Mouse (Mus musculus) cerebellum, adult 2 months (tissue): ENCODE measurements around the gene St6galnac6. TPM values are rescaled to one million over a fixed set of nuclear protein-coding genes. Genes with fewer than 3 reads are reported as not detected.

Experiments used
- DNase-seq, 2 experiments: peaks; one replicate each; pipeline ENCODE4 v3.0.0; 2021
- H3K27ac ChIP-seq: fragments of 200-500 bp; 2 replicates; pipeline ENCODE4 v1.5.1; 2012; ENCODE audit warnings: low read length, control low read depth, inconsistent platforms; ENCODE audit not compliant: insufficient read depth
- H3K27me3 ChIP-seq: fragments of 200-500 bp; 2 replicates; pipeline ENCODE4 v1.6.1; 2012; ENCODE audit warnings: inconsistent platforms, mild to moderate bottlenecking, low read length, moderate library complexity; ENCODE audit not compliant: control insufficient read depth, insufficient read depth
- H3K4me1 ChIP-seq: fragments of 200-500 bp; 2 replicates; pipeline ENCODE4 v1.6.1; 2011; ENCODE audit warnings: low read length; ENCODE audit not compliant: control insufficient read depth, insufficient read depth
- H3K4me3 ChIP-seq: fragments of 200-500 bp; replicated peaks from 2 replicates; pipeline ENCODE3; 2011; ENCODE audit warnings: mild to moderate bottlenecking, low read depth, low read length, control low read depth; ENCODE audit not compliant: insufficient read depth
- CTCF ChIP-seq: fragments of 200-500 bp; IDR thresholded peaks from 2 replicates; pipeline ENCODE4 v1.5.1; 2011; ENCODE audit warnings: low read depth, mild to moderate bottlenecking, control low read depth, low read length, moderate library complexity, borderline replicate concordance; ENCODE audit not compliant: insufficient read depth
- POLR2A ChIP-seq: fragments of 200-500 bp; IDR thresholded peaks from 2 replicates; pipeline ENCODE4 v1.6.1; 2011; ENCODE audit warnings: low read length, control low read depth, borderline replicate concordance; ENCODE audit not compliant: insufficient read depth
- WGBS: fragments of 180-500 bp; shearing (Covaris S2); methylation state at CpG from one replicate; pipeline ENCODE4 v1.1.7; 2018; 5-methylcytosine and 5-hydroxymethylcytosine counted together
- polyA plus RNA-seq: library from polyadenylated mRNA; depleted of rRNA; stranded (reverse); fragments of >200 nt; gene quantifications from 2 replicates; pipeline ENCODE4 v1.2.3, GENCODE M21; 2012

Gene St6galnac6
- polyA plus RNA-seq, 1 experiment, result 89.5 TPM

DNA sequence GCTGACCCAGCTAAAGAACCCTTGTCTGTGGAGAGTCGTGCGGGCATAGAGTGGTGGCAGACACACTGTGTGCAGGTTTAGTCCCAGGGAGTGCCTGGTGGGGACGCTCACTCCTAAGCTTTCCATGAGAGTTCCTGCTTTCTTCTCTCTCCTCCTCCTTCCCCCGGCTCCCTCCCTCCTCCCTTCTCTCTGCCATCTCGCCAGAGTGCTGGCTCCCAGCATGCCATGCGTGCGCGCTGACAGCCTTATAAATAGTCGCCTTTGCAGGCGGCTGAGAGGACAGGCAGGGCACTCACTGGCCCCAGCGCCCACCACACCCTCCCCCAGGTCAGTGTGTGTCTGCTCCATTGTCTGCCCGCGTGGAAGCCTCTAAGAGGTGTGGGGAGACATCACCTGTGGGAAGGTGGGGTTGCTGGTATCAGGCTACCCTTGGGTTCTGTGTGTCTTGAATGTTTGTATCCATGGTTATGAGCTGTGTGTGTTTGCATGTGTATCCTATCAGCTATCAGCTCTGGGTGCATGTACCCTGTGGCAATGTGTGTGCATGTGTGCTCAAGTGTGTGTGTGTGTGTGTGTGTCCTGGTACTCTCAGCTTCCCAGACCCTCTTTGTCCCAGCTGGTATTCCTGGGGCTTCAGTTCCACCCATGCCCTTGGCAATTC lies 25.8 kb downstream of the St6galnac6 start:
- 0% methylated on average over 13 of the region's 13 CpGs for WGBS
- DNase-seq, result peak; percentile 90 to 93
- peak; percentile 99 for TF ChIP-seq POLR2A
- TF ChIP-seq CTCF, result peak; percentile 8; the same call in 1 of the 2 replicates
- no peaks in the 10 kb centered on the region for H3K27me3 ChIP-seq
- H3K27ac ChIP-seq, result peak overlapping the region; percentile 96
- peak overlapping the region; percentile 86 for H3K4me3 ChIP-seq
- peaks cover 46% of the 10 kb centered on the region for H3K4me1 ChIP-seq

DNA sequence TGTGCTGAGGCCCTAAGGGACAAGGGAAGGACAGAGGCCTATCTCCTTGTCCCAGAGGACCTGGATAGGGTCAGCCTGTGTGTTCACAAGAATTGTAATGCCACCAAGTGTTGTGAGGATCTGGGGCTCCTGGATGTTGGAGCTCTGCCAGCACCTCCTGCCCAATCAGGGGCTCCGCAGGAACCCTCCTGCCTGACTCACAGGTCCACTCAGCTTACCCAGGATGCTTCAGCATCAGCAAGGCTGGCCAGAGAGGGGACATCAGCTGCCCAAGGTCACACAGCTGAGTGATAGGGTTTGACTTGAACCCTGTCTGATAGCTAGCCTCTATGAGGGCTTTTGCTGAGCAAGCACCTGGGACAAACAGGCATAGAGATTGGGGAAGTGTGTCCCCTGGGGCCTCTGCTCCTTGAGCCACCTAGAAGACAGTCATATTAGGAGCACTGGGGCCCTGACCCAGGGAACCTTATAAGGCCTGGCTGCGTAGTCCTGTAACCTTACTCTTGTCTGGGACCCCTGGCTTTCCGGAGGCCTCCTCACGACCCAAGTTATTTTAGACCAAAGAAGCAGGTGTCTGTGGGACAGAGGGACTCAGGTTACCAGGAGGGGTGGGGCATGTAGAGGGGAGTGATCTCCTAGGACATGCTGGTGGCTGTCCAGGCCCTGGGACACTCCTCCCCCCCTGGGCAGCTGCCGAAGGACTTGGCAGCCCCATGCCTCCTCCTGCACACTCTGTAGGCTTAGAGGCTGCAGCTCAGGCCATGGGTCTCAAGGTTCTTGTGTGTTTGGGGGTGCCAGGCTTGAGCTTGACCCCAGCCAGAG lies 26.6 kb downstream of the St6galnac6 start:
- Histone ChIP-seq H3K4me3 (peak overlapping the region; percentile 86), H3K4me1 (peaks cover 46% of the 10 kb centered on the region), H3K27ac (peak overlapping the region; percentile 96), H3K27me3 (no peaks in the 10 kb centered on the region)
- 19% methylated on average over 5 of the region's 5 CpGs for WGBS
- TF ChIP-seq POLR2A, result peak; percentile 18; the same call in 1 of the 2 replicates
- TF ChIP-seq CTCF, result no peak
- peak; percentile 83 to 87 for DNase-seq

DNA sequence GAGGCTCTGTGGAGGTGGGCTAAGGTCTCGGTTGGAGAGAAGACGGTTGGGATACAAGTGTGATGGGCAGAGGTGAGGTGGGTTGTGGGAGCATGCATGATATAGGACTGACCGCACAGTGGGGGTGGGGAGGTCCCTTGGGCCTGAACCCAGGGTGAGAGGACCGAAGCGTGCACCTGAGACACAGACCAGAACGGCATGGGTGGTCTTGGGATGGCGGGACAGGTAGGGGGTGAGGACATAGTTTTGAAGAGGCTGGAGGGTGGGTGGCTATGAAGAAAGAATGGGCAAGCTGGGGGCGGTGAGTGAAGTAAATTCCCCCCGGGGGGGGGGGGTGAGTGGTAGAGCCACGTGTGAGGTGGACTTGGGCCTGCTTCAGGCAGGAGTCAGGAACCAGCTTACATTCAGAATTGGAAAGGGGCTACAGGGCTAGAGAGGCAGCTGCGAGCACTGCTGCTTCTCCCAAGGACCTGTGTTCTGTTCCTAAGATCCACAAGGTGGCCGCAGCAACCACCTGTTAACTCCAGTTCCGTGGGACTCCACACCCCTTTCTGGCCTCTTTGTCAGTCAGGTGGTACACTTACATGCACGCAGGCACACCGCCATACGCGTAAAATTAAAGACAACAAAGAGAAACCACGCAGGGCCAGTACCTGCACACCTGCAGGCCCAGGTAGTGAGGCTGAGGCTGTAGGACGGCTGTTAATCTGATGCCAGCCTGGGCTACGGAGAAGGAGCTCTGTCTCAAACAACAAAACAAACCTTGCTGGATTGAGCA lies 27.9 kb downstream of the St6galnac6 start:
- TF ChIP-seq CTCF (no peak), POLR2A (no peak)
- H3K27me3 ChIP-seq, result no peaks in the 10 kb centered on the region
- peak overlapping the region; percentile 6 for H3K4me3 ChIP-seq
- peak in 1 of 2 experiments; percentile 45 for DNase-seq
- H3K4me1 ChIP-seq, result peaks cover 53% of the 10 kb centered on the region
- no peak overlapping the region for H3K27ac ChIP-seq
- 66% methylated on average over 20 of the region's 20 CpGs for WGBS

DNA sequence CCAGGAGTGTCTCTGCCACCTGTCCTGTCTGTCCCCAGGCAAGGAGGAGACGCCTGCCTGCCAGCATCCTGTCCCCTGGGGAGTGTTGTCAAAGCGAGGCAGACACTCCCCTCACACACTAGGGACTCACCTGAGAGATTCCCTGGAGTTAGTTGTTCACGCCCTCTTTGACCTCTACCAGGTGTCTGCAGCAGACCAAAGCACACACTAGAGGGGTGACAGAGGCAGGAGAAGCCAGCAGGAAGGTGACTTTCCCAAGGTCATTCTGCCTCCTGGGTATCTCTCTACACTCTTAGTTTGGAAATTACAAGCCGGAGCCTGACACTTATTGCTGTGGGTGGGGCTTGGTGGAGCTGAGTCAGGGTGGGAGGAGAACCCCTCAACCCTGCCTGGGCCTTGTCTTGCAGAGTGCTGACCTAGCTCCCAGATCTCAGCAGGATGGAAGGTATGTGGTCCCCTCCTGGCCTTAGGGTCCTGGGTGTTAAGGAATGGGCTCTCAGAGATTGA lies 28.6 kb downstream of the St6galnac6 start:
- TF ChIP-seq CTCF, result no peak
- WGBS, result 38% methylated on average over 4 of the region's 4 CpGs
- H3K27me3 ChIP-seq, result no peaks in the 10 kb centered on the region
- DNase-seq, result no peak
- H3K4me1 ChIP-seq, result peaks cover 58% of the 10 kb centered on the region
- no peak overlapping the region for H3K4me3 ChIP-seq
- H3K27ac ChIP-seq, result 0 out of 2 replicates have a peak overlapping the region, but pooled peaks have one; percentile 32

DNA sequence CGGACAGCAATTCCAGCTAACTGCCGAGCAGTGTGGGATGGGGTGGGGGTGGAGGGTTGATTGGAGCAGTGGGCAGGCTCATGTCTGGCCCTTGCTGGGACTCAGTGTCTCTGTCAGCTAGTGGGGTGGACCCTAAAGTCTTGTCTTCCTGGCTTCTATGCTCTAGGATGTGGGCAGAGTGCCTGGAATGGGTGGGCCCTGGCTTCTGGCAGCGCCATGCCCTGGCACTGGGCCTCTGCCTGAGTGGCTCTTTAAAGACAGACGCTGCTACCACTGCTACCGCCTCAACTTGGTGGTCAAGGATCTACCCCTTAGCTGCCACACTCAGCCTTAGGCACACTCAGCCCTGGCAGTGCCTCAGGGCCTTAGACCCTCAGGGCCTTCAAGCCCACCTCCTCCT lies 29.2 kb downstream of the St6galnac6 start:
- Histone ChIP-seq H3K4me1 (peaks cover 64% of the 10 kb centered on the region), H3K27me3 (no peaks in the 10 kb centered on the region), H3K27ac (0 out of 2 replicates have a peak overlapping the region, but pooled peaks have one; percentile 32), H3K4me3 (peak overlapping the region; percentile 27)
- TF ChIP-seq POLR2A (no peak), CTCF (no peak)
- WGBS, result 7% methylated on average over 5 of the region's 5 CpGs
- peak; percentile 70 to 71 for DNase-seq

DNA sequence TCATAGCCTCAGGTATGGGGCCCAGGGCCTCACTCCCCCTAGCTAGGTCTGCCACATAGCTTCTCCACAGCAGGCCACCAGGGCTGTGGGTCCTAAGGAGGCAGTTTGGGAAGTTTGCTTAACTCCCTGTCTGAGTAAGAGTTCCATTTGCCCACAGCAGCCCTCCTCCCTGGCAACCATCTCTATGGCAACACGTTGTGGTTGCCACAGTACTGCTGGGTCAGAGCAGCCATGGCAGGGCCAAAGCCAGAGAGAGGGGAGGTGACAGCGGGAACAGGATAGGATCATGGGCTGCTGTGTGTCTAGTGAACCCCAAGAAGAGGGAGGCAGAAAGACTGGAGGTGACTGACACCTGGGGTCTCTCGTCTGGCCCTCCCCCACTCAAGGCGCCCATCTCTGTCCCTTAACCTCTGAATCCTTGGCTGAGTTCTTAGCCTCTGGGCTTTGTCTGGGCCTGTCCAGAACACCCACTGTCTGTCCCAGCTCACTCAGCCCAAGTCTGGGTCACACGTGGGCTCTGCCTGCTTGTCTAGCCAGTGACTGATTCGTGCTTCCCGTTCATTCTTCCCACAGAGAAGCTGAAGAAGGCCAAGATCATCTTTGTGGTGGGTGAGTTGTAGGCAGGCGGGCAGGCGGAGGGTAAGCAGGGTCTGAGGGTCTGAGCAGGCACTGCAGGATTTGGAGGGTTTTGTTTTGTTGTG lies 29.9 kb downstream of the St6galnac6 start:
- peak; percentile 47 to 49 for DNase-seq
- H3K4me1 ChIP-seq, result peaks cover 60% of the 10 kb centered on the region
- no peak overlapping the region for H3K27ac ChIP-seq
- no peak overlapping the region for H3K4me3 ChIP-seq
- H3K27me3 ChIP-seq, result no peaks in the 10 kb centered on the region
- 46% methylated on average over 9 of the region's 9 CpGs for WGBS
- TF ChIP-seq POLR2A (no peak), CTCF (no peak)

DNA sequence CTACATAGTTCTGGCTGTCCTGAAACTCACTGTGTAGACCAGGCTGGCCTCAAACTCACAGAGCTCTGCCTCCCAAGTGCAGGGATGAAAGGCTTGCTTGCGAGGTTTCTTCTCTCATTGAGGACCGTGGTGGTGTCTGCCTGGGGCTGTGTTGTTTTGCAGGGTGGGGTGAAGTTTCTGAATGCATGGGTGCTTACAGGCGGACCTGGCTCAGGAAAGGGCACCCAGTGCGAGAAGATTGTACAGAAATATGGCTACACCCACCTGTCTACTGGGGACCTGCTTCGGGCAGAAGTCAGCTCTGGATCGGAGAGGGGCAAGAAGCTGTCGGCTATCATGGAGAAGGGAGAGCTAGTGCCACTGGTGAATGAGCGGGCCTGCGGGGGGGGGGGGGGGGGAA lies 30.5 kb downstream of the St6galnac6 start:
- WGBS, result 77% methylated on average over 9 of the region's 9 CpGs
- Histone ChIP-seq H3K4me1 (peaks cover 54% of the 10 kb centered on the region), H3K27me3 (no peaks in the 10 kb centered on the region), H3K27ac (no peak overlapping the region), H3K4me3 (no peak overlapping the region)
- no peak for DNase-seq
- no peak for TF ChIP-seq POLR2A
- no peak for TF ChIP-seq CTCF
